Mouse (Mus musculus) intestine, embryonic 16.5 days (tissue): Measurements from ENCODE around the gene Hmx1. TPM values are rescaled to one million over a fixed set of nuclear protein-coding genes. Genes with fewer than 3 reads are reported as not detected.
A peak's percentile ranks its signal among the peaks of the same experiment; 100 is the strongest.

ENCODE experiments used
- ATAC-seq: fragments of 200-750 bp; cut with Nextera tagmentation; 2 replicates; pipeline ENCODE4 v1.8.0; 2017; ENCODE audit warnings: moderate TSS enrichment, moderate library complexity
- H3K27ac ChIP-seq: fragments of 300-500 bp; sonication (generic); 2 replicates; pipeline ENCODE4 v1.5.1; 2014; ENCODE audit warnings: mild to moderate bottlenecking, low read length
- H3K27me3 ChIP-seq: fragments of 300-500 bp; sonication (generic); replicated peaks from 2 replicates; pipeline ENCODE4 v1.6.1; 2014; ENCODE audit warnings: low read length, control low read depth, mixed read lengths; ENCODE audit not compliant: control insufficient read depth, insufficient read depth
- H3K36me3 ChIP-seq: fragments of 300-500 bp; sonication (generic); 2 replicates; pipeline ENCODE4 v1.6.1; 2014; ENCODE audit warnings: low read length, control low read depth; ENCODE audit not compliant: control insufficient read depth, insufficient read depth
- H3K4me1 ChIP-seq: fragments of 300-500 bp; sonication (generic); 2 replicates; pipeline ENCODE4 v1.6.1; 2014; ENCODE audit warnings: low read length, control low read depth, mixed read lengths; ENCODE audit not compliant: control insufficient read depth, insufficient read depth
- H3K4me2 ChIP-seq: fragments of 300-500 bp; sonication (generic); 2 replicates; pipeline ENCODE4 v1.6.1; 2014; ENCODE audit warnings: low read depth, low read length, control low read depth
- H3K4me3 ChIP-seq: fragments of 300-500 bp; sonication (generic); 2 replicates; pipeline ENCODE4 v1.5.1; 2014; ENCODE audit warnings: mild to moderate bottlenecking, low read length
- H3K9ac ChIP-seq: fragments of 300-500 bp; sonication (generic); 2 replicates; pipeline ENCODE4 v1.6.1; 2014; ENCODE audit warnings: low read depth, low read length
- H3K9me3 ChIP-seq: fragments of 300-500 bp; sonication (generic); 2 replicates; pipeline ENCODE4 v1.6.1; 2016; ENCODE audit warnings: low read length, control low read depth; ENCODE audit not compliant: control insufficient read depth
- WGBS: fragments of 180-500 bp; shearing (Covaris S2); extraction: QIAGEN DNeasy Blood & Tissue Kit; methylation state at CpG from one replicate; pipeline ENCODE4 v1.1.7; 2014; 5-methylcytosine and 5-hydroxymethylcytosine counted together
- polyA plus RNA-seq: library from polyadenylated mRNA; unstranded; fragments of >200 nt; fragmentation: Nextera tagmentation; extraction: Ambion mirVana; gene quantifications from 2 replicates; pipeline ENCODE4 v1.2.1, GENCODE M21; 2015

Hmx1 gene
- polyA plus RNA-seq, 1 experiment from 2014 or later: not detected

GRCm38 (mm10) chr5:35396976-35397641 is 8.2 kb downstream of the Hmx1 start:
- no peaks in the 10 kb centered on the region for H3K9me3 ChIP-seq
- under 1% methylated on average over 57 of the region's 57 CpGs for WGBS
- no peak for ATAC-seq
- peaks cover 9% of the 10 kb centered on the region; the same call in 1 of the 2 replicates for H3K4me1 ChIP-seq
- no peak overlapping the region for H3K4me3 ChIP-seq
- H3K36me3 ChIP-seq: no peaks in the 10 kb centered on the region
- no peak overlapping the region for H3K27ac ChIP-seq
- no peak overlapping the region for H3K9ac ChIP-seq
- peaks cover 96% of the 10 kb centered on the region for H3K27me3 ChIP-seq
- no peak overlapping the region for H3K4me2 ChIP-seq

DNA sequence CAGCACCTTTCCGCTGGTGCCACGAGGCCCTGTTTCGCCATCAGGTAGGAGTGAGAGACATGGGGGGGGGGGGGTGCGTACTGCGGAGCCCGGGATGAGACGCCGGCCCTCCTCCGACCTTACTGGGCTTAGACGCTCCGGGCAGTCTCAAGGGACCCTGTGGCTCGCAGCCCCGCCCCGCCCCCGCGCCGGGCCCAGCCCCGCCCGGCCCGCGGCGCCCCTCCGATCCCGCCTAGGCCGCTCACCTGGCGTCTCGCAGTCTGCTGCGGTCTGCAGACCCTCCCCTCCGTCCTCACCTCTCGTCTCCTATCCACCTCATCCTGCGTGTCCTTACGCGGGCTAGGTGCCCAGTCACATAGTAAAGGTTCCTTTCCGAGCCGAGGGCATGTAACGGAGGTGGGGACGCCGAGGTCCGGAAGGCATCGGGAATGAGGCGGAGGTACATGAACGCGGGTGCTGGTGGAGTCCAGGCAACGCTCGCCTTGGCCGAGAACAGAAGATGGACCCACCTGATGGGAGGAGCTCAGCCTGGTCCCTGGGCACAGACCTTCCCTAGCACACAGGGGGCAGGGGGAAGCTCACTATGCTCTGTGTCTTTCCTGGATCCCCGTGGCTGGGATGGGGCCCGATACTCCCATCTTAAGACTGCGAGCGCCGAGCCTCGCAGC is 8.9 kb downstream of the Hmx1 start:
- H3K36me3 ChIP-seq: no peaks in the 10 kb centered on the region
- no peak overlapping the region for H3K9ac ChIP-seq
- no peaks in the 10 kb centered on the region for H3K9me3 ChIP-seq
- H3K27me3 ChIP-seq: peaks cover 96% of the 10 kb centered on the region
- H3K4me1 ChIP-seq: 0 out of 2 replicates have a peak, but pooled peaks cover 6% of the 10 kb centered on the region
- ATAC-seq: no peak
- 0 out of 2 replicates have a peak overlapping the region, but pooled peaks have one; percentile 7 for H3K4me3 ChIP-seq
- H3K4me2 ChIP-seq: no peak overlapping the region
- H3K27ac ChIP-seq: no peak overlapping the region
- WGBS: 1% methylated on average over 43 of the region's 52 CpGs

DNA sequence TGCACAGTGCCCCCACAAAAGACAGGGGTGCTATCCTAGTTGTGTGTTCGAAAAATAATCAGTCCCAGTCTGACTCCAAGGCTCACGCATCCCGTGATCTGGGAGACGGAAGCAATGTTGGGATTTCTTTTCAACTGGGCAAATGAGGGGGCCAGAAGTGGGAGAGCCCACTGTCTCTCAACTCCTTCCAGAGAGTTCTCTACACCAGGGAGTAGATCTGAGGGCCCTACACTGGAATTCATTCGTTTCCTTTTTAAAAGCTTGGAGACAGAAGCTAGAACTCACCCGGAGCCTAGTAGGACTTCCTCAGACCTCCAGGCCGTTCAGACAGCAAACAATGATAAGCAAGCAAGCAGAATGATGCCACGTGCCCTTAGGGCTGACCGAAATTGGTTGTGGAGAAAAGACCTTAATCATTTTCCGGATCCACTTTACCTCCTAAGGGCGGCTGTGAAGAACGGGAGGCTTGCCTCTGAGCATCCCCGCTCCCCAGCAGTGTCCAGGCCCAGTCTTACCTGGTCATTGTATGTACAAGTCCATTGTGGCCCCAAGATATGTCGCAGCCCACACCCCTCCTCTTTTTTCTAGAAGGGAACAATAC is 9.5 kb downstream of the Hmx1 start:
- 0 out of 2 replicates have a peak, but pooled peaks cover 6% of the 10 kb centered on the region for H3K4me1 ChIP-seq
- 2% methylated on average over 14 of the region's 14 CpGs for WGBS
- ATAC-seq: no peak
- no peak overlapping the region for H3K9ac ChIP-seq
- H3K4me3 ChIP-seq: no peak overlapping the region
- H3K27ac ChIP-seq: no peak overlapping the region
- H3K4me2 ChIP-seq: no peak overlapping the region
- peaks cover 96% of the 10 kb centered on the region for H3K27me3 ChIP-seq
- H3K9me3 ChIP-seq: no peaks in the 10 kb centered on the region
- H3K36me3 ChIP-seq: no peaks in the 10 kb centered on the region

GRCm38 (mm10) chr5:35399061-35399460 is 10.2 kb downstream of the Hmx1 start:
- no peak for ATAC-seq
- no peak overlapping the region for H3K9ac ChIP-seq
- H3K36me3 ChIP-seq: no peaks in the 10 kb centered on the region
- H3K27ac ChIP-seq: no peak overlapping the region
- H3K27me3 ChIP-seq: peaks cover 95% of the 10 kb centered on the region
- 5% methylated on average over 7 of the region's 7 CpGs for WGBS
- no peaks in the 10 kb centered on the region for H3K9me3 ChIP-seq
- H3K4me3 ChIP-seq: no peak overlapping the region
- no peak overlapping the region for H3K4me2 ChIP-seq
- 0 out of 2 replicates have a peak, but pooled peaks cover 6% of the 10 kb centered on the region for H3K4me1 ChIP-seq

GRCm38 (mm10) chr5:35399704-35400320 is 10.9 kb downstream of the Hmx1 start:
- no peak for ATAC-seq
- Histone ChIP-seq H3K4me1 (0 out of 2 replicates have a peak, but pooled peaks cover 6% of the 10 kb centered on the region), H3K27me3 (peaks cover 95% of the 10 kb centered on the region), H3K4me2 (no peak overlapping the region), H3K27ac (no peak overlapping the region), H3K36me3 (no peaks in the 10 kb centered on the region), H3K9ac (no peak overlapping the region), H3K4me3 (no peak overlapping the region), H3K9me3 (no peaks in the 10 kb centered on the region)
- WGBS: 1% methylated on average over 48 of the region's 48 CpGs

- Histone ChIP-seq H3K4me3 (no peak overlapping the region), H3K4me2 (no peak overlapping the region), H3K27me3 (peaks cover 83% of the 10 kb centered on the region), H3K4me1 (0 out of 2 replicates have a peak, but pooled peaks cover 6% of the 10 kb centered on the region), H3K9me3 (no peaks in the 10 kb centered on the region), H3K9ac (no peak overlapping the region), H3K36me3 (no peaks in the 10 kb centered on the region), H3K27ac (no peak overlapping the region)
- WGBS: 4% methylated on average over 8 of the region's 8 CpGs
- no peak for ATAC-seq
These were observed 12.3 kb downstream of the Hmx1 start for GRCm38 (mm10) chr5:35401240-35401639.

GRCm38 (mm10) chr5:35407411-35407930 is 18.6 kb downstream of the Hmx1 start:
- Histone ChIP-seq H3K27me3 (peaks cover 28% of the 10 kb centered on the region), H3K4me1 (no peaks in the 10 kb centered on the region)

DNA sequence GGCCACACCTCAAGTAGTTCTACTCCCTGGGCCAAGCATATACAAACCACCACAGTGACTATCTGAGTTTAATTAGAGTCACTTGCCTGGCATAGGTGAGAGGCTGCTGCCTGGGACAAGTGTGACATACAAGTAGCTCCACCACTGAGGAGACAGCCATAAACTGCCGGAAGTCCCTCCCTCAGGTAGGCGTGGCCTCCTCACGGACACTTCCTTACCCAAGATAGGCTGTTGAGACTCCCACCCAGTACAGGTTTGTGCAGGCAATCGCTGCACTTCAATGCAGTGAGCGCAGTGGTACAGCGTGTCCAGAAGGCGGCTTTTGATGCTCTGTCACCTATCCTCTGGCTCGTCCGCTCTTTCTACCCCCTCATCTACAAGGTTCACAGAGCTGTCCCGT is 22.1 kb downstream of the Hmx1 start:
- no peak overlapping the region for H3K27ac ChIP-seq
- no peak for ATAC-seq
- H3K4me3 ChIP-seq: no peak overlapping the region
- no peaks in the 10 kb centered on the region for H3K36me3 ChIP-seq
- H3K9ac ChIP-seq: no peak overlapping the region
- H3K4me2 ChIP-seq: no peak overlapping the region
- H3K9me3 ChIP-seq: no peaks in the 10 kb centered on the region
- H3K27me3 ChIP-seq: peaks cover 13% of the 10 kb centered on the region
- WGBS: 50% methylated on average over 10 of the region's 10 CpGs
- H3K4me1 ChIP-seq: no peaks in the 10 kb centered on the region

More at GRCm38 (mm10) chr5:35407411-35407930, 18.6 kb downstream of the Hmx1 start:
- no peak overlapping the region for H3K9ac ChIP-seq
- no peak overlapping the region for H3K4me2 ChIP-seq
- H3K4me3 ChIP-seq: no peak overlapping the region
- no peaks in the 10 kb centered on the region for H3K36me3 ChIP-seq
- WGBS: 69% methylated on average over 9 of the region's 9 CpGs
- no peaks in the 10 kb centered on the region for H3K9me3 ChIP-seq
- ATAC-seq: no peak
- no peak overlapping the region for H3K27ac ChIP-seq

- Histone ChIP-seq H3K27ac (no peak overlapping the region), H3K27me3 (peaks cover 16% of the 10 kb centered on the region), H3K4me2 (no peak overlapping the region), H3K9me3 (no peaks in the 10 kb centered on the region), H3K4me1 (no peaks in the 10 kb centered on the region), H3K36me3 (no peaks in the 10 kb centered on the region), H3K9ac (no peak overlapping the region), H3K4me3 (no peak overlapping the region)
- no peak for ATAC-seq
- 18% methylated on average over 12 of the region's 12 CpGs for WGBS
These were observed 23.9 kb downstream of the Hmx1 start for GRCm38 (mm10) chr5:35412833-35413232.
